Mouse (Mus musculus) Patski (cell line): ENCODE data around the gene Rbm19. TPM values are rescaled to one million over a fixed set of nuclear protein-coding genes. Genes with fewer than 3 reads are reported as not detected.

Experiments
- ATAC-seq: fragments of 100-300 bp; one replicate; pipeline ENCODE4 v1.8.0; 2021
- CTCF ChIA-PET: fragments of 350-600 bp; sonication (Branson Sonifier 250); formaldehyde crosslinking; loops from one replicate; lab custom pipeline; 2022; ENCODE audit warnings: inconsistent platforms; lab: Charles Lee
- POLR2A ChIA-PET: fragments of 350-600 bp; sonication (Branson Sonifier 250); formaldehyde crosslinking; loops from one replicate; lab custom pipeline; 2022; ENCODE audit warnings: antibody characterized with exemption, inconsistent platforms; lab: Charles Lee
- DNase-seq: peaks from one replicate; pipeline ENCODE4 v3.0.0-alpha.2; 2011; ENCODE audit warnings: low read depth, low spot score
- H3K27me3 ChIP-seq: fragments of 371-371 bp; one replicate; pipeline ENCODE4 v1.5.1; 2021
- CTCF ChIP-seq: fragments of 100-300 bp; IDR thresholded peaks from one replicate; pipeline ENCODE4 v1.5.1; 2021
- in situ Hi-C: fragments of 300-500 bp; cut with MboI; formaldehyde crosslinking; loops from 3 replicates; pipeline ENCODE4 v1.11.1; 2018; ENCODE audit warnings: low pct_unique_long_range_greater_than_20kb, mixed read lengths
- polyA plus RNA-seq: library from polyadenylated mRNA; unstranded; gene quantifications from one replicate; pipeline ENCODE4 v1.2.3, GENCODE M21; 2021

Rbm19 gene
- polyA plus RNA-seq, 1 experiment from 2014 or later = 28.1 TPM

DNA sequence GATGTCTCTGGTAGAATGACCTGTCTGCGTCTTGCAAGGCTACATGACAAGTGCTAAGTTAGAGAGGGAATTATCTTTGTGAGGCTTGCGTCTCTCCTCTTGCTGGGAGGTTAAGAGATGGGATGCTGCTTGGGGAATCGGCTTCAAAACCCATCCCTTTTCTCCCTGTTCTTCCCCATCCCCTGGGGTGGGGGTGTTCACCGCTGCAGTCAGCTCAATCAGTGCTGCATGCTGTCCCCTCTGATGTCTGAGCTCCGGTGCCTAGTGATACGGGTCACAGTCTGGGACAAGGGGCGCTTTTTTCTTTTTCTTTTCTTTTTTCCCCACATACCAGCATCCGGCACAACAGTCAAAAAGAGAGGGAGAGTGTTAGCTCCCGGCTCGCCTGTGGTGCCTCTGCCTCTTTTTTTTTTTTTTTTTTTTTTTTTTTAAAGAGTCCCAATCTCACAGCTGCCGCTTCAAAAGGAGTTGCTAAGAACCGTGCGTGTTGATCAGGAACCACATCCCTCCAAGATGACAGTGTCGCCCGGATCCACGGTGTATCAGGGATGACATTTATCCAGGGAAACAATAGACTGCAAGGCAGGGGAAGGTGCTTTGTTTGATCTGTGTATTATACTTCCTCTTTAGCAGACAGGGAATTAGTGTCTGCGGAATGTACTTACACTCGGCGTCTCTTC, 29.2 kb downstream of the Rbm19 start:
- ChIA-PET CTCF (interaction anchor here (1.1 kb wide), 1 partner anchor 9 kb away, joined by 5 read pairs; no protein-coding TSS in a partner anchor), POLR2A (interaction anchor here (0.6 kb wide), 1 partner anchor 323 kb away, joined by 5 read pairs; no protein-coding TSS in a partner anchor)
- DNase-seq (no peak), ATAC-seq (no peak)
- H3K27me3 ChIP-seq = no peaks in the 10 kb centered on the region
- no peak for TF ChIP-seq CTCF
- in situ Hi-C loops = loop anchor here (25.0 kb wide), 1 partner anchor 467 kb away; the partner anchor contains the start of genes Ddx54 and Rita1

DNA sequence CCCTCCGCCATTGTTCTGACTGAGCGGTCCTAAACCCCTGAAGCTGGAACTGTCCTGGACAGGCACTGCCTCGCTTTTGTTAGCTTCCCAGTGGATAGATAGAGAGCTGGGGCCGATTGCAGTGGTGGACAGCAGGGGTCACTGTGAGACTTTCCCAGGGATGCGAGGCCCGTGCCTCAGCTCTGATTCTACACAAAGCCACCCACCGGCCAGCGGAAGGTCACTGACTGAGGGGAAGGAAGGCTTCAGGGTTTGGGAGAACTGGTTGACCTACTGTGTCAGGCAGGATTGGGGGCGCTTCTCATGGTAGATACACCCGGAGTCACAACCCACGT, 29.8 kb downstream of the Rbm19 start:
- POLR2A ChIA-PET = no interaction called here
- CTCF ChIA-PET = interaction anchor here (1.1 kb wide), 1 partner anchor 10 kb away, joined by 5 read pairs; no protein-coding TSS in a partner anchor
- H3K27me3 ChIP-seq = no peaks in the 10 kb centered on the region
- TF ChIP-seq CTCF = no peak
- in situ Hi-C loops = loop anchor here (25.0 kb wide), 1 partner anchor 466 kb away; the partner anchor contains the start of genes Ddx54 and Rita1
- DNase-seq (no peak), ATAC-seq (no peak)

DNA sequence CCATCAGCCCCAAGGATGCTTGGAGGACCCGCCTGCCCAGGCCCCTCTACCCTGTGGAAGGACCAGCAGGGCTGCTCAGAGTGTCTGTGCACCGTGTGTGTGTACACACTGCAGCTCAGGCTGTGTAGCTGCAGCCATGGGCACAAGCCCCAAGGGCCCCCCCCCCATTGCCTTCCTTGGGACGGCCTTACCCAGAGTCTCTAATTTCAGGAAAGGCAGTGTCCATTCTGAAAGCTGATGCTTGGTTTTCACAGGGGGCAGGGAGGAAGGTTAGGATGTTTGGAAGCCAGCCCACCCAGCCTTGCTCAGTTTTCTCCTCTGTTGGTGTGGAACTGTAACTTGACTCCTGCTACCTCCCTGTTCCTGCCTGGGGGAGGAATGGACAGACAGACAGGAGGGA, 30.6 kb downstream of the Rbm19 start:
- ChIA-PET POLR2A (no interaction called here), CTCF (no interaction called here)
- no peak for TF ChIP-seq CTCF
- ATAC-seq (no peak), DNase-seq (no peak)
- in situ Hi-C loops = loop anchor here (25.0 kb wide), 1 partner anchor 465 kb away; the partner anchor contains the start of genes Ddx54 and Rita1
- no peaks in the 10 kb centered on the region for H3K27me3 ChIP-seq

DNA sequence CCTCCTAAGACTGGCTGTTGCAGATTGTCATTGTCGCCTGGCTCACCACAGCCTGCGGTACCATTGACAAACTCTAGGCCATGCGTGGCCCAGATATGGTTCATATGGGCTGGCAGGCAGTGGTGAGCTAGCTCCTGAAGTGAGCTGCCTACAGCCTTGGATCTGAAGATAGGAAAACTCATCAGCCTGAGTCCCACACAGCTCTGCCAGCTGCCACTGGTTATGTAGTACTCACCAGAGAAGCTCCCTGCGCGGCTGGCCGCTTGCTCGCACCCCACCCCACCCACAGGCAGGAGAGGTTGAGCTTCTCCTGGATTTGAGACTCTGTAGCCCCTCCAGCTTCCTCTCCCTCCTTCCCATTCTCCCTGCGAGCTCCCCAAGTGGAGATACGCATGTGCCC, 32.0 kb downstream of the Rbm19 start:
- DNase-seq (no peak), ATAC-seq (no peak)
- ChIA-PET POLR2A (no interaction called here), CTCF (interaction anchor here (0.7 to 1.1 kb wide), 3 partner anchors 9 to 16 kb away, joined by 3 to 4 read pairs (median 3); no protein-coding TSS in a partner anchor)
- in situ Hi-C loops = loop anchor here (25.0 kb wide), 1 partner anchor 464 kb away; the partner anchor contains the start of genes Ddx54 and Rita1
- no peaks in the 10 kb centered on the region for H3K27me3 ChIP-seq
- TF ChIP-seq CTCF = no peak

DNA sequence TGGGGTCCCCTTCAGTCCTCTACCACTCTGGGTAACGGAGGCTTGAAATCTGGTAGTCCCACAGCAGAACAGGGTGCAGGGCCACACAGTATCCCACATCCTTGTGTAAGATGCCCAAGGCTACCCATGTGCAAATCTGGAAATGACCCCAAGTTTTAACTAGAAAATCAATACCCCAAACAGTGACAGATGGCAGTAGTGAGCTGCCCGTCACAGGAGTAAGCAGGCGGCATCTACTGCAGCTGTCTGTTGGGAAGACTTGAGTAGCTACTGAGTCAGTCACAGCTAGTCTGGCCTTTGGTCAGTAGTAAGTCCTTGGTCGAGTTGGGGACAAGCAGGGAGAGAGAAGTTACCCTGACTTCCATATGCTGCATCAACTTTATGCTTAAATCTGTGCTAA, 34.9 kb downstream of the Rbm19 start:
- ChIA-PET POLR2A (no interaction called here), CTCF (interaction anchor here (1.0 to 2.4 kb wide), 4 partner anchors 9 to 26 kb away, joined by 3 to 6 read pairs (median 5); no protein-coding TSS in a partner anchor)
- no peak for DNase-seq
- no peaks in the 10 kb centered on the region for H3K27me3 ChIP-seq
- ATAC-seq = no peak
- TF ChIP-seq CTCF = no peak
- in situ Hi-C loops = no loop called here

DNA sequence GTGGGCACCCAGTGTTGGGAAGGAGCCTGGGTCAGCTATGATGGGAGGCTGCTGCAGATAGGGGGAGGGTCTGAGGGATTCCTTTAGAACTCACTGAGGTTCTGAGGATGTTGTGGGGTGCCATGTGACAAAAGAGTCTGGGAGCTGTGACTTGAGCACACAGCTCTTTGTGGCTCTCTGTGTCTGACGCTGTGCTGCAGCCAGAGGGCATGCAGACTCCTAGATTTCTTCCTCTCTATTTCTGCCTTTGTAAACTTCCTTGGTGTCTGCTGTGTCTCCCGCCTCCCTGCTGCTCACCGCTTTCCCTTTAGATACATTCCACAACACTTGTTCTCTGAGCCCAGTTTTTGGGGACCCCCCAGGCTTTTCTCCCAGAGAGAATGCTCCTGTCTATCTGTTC, 36.9 kb downstream of the Rbm19 start:
- ChIA-PET CTCF (no interaction called here), POLR2A (interaction anchor here (1.2 kb wide), 1 partner anchor 11 kb away, joined by 3 read pairs; no protein-coding TSS in a partner anchor)
- TF ChIP-seq CTCF = no peak
- ATAC-seq (no peak), DNase-seq (no peak)
- in situ Hi-C loops = no loop called here
- H3K27me3 ChIP-seq = no peaks in the 10 kb centered on the region

DNA sequence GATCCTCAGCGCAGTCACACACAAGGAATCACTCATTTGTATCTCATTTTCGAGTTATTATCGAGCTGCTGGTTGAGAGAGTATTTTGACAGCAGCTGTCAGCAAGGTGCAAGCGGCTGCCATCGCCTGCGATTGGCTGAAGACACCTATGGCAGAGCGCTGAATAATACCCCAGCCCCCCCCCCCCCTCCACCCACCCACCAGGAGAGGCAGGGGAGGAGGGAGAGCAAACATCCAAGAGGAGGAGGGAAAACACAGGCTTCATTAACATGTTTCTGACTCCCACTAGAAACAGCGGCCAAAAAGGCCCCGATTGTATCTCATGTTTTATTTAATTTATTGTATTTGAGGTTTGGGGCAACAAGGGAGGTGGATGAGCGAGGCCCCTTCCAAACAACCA, 39.4 kb downstream of the Rbm19 start:
- no peak for TF ChIP-seq CTCF
- ATAC-seq (no peak), DNase-seq (no peak)
- in situ Hi-C loops = no loop called here
- H3K27me3 ChIP-seq = no peaks in the 10 kb centered on the region
- ChIA-PET CTCF (interaction anchor here (0.9 kb wide), 1 partner anchor 14 kb away, joined by 3 read pairs; no protein-coding TSS in a partner anchor), POLR2A (interaction anchor here (0.7 kb wide), 1 partner anchor 10 kb away, joined by 3 read pairs; no protein-coding TSS in a partner anchor)

DNA sequence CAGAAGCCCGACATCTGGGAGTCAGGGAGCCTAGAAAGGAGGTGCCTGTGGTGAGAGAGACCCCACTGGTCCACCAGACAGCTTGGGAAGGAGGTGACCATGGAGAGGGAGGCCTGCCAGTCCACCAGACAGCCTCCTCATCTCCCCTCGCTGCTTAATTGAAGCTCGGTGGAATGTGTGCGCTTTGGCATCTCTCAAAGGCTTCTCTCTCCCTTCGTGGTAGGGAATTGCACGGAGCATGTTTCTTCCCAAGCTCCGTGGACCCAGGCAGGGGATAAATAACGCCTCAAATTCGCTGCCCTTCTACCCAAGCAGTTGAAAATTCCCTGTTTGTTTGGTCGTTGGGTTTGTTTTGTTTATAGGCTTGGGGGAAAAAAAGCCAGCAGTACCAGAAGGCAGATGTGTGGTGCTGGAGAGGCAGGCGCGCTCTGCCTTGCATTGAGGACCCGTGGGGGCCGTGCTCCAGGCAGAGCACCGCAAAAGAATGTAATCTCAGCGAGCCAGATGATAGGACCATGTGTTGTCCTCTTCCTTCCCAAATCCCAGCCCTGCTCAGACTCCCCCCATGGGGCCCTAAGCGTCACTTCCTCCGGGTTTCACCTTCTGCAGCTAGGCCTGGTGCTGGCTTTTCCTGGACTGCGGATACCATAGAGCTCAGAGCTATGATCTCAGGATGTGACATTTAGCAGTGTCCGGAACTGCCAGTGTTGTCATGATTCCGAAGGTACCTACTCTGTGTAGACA, 40.1 kb downstream of the Rbm19 start:
- ChIA-PET CTCF (interaction anchor here (0.9 to 1.0 kb wide), 2 partner anchors 8 to 13 kb away, joined by 3 to 4 read pairs; no protein-coding TSS in a partner anchor), POLR2A (interaction anchor here (0.7 kb wide), 2 partner anchors 9 to 45 kb away, joined by 3 read pairs; no protein-coding TSS in a partner anchor)
- DNase-seq (no peak), ATAC-seq (no peak)
- no peaks in the 10 kb centered on the region for H3K27me3 ChIP-seq
- TF ChIP-seq CTCF = no peak
- in situ Hi-C loops = no loop called here

DNA sequence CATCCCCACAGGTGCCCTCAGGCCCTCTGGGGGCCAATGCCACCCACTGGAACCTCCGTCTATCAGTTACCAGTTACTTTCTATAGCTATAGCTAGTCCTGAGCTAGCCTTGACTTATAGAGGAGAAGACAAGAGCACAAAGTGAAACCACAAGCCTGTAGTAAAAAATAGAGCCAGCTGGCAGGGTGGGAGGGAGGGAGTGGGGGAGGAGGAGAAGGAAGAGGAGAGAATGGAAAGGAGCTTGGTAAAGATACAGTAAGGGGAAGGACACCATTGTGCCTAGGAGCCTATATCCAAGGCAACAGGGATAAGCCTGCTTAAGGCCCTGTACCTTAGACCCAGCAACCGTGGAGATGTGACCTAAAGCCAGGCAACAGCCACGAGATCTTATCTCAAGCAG, 40.9 kb downstream of the Rbm19 start:
- TF ChIP-seq CTCF = no peak
- ChIA-PET POLR2A (no interaction called here), CTCF (interaction anchor here (1.0 kb wide), 1 partner anchor 9 kb away, joined by 4 read pairs; no protein-coding TSS in a partner anchor)
- DNase-seq = no peak
- no peak for ATAC-seq
- in situ Hi-C loops = no loop called here
- no peaks in the 10 kb centered on the region for H3K27me3 ChIP-seq

DNA sequence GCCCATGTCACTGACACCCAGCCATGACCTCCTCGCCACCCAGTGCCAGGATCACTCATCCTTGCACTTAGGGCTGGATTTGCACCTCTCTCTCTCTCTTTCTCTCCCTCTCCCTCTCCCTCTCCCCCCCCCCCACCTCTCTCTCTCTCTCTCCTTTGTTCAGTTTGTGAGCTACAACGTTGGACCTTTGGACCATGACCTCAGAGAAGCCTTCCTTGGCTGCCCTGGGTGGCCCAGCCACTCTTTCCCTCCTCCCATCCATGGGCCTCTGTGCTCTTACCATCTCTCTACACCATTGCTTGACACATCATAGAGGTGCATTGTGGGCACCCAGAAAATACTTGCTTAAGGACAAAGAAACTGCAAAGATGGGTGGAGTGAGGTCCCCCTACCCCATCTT, 42.2 kb downstream of the Rbm19 start:
- CTCF ChIA-PET = no interaction called here
- DNase-seq = no peak
- no peak for ATAC-seq
- POLR2A ChIA-PET = no interaction called here
- no peak for TF ChIP-seq CTCF
- no peaks in the 10 kb centered on the region for H3K27me3 ChIP-seq
- in situ Hi-C loops = no loop called here
